28 mouse cellular contexts compared by ENCODE assay signal in the genomic region with DNA sequence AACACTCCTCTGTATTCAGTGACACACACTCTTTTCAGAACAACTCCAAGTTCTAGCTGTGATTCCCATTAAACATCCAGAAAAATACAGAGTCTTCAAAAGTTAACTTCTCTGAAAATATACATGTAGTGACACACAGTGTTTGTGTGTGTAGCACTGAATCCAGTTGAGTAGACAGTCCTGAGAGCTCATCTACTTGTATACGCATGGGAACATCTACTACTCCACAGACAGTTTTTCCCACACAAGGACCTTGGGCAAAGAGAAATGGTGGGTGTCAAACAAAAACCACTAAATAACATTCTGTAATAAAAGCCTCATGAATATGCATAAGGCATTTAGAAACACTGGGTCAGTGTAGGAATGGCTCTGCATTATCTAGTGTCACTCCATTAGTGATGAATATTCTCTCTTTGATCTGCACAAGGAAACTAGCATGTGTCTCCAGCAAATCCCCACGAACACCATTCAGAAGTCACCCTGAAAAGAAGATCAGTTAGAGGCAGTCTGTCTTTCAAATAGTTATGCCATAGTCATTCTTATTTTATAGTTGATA.
DNase-seq lines count a peak whose midpoint lies in the region; ATAC-seq and TF ChIP-seq lines count a peak whose summit lies in the region.
"Had no signal": no experiment of that assay in that cellular context is flagged by ENCODE, and none has a peak within 500 bp of the region (broad histone marks: within the 10 kb centered on the region; RNA-seq: fewer than 3 reads in every experiment).

No protein-coding gene starts in this region.

- no peak overlapping the region for H3K4me2 ChIP-seq in midbrain, embryonic 11.5 days
- no peak overlapping the region for H3K4me2 ChIP-seq in neural tube, embryonic 12.5 days (replicated peaks)
- no peak overlapping the region for H3K4me2 ChIP-seq in neural tube, embryonic 15.5 days
- H3K4me2 ChIP-seq in forebrain, postnatal 0 days (ENCODE audit: low read depth), result no peak overlapping the region
- no peak overlapping the region for H3K4me2 ChIP-seq in neural tube, embryonic 14.5 days (ENCODE audit: low read depth, low read length)
- H3K4me2 ChIP-seq: heart, embryonic 13.5 days; kidney, embryonic 15.5 days; limb, embryonic 12.5 days; liver, embryonic 15.5 days; lung, embryonic 14.5 days; stomach, embryonic 15.5 days had no signal

- WGBS in midbrain, embryonic 11.5 days, result 57% methylated on average over 2 of the region's 2 CpGs
- WGBS in midbrain, embryonic 10.5 days, result 83% methylated on average over 2 of the region's 2 CpGs
- WGBS in neural tube, embryonic 12.5 days, result 30% methylated on average over 2 of the region's 2 CpGs
- WGBS in neural tube, embryonic 15.5 days, result 21% methylated on average over 2 of the region's 2 CpGs
- 20% methylated on average over 2 of the region's 2 CpGs for WGBS in forebrain, postnatal 0 days
- 19% methylated on average over 2 of the region's 2 CpGs for WGBS in neural tube, embryonic 14.5 days

- no peaks in the 10 kb centered on the region for H3K9me3 ChIP-seq in midbrain, embryonic 11.5 days (ENCODE audit: control insufficient read depth, low read length)
- H3K9me3 ChIP-seq in midbrain, embryonic 10.5 days (replicated peaks), result no peaks in the 10 kb centered on the region
- no peaks in the 10 kb centered on the region for H3K9me3 ChIP-seq in neural tube, embryonic 12.5 days
- H3K9me3 ChIP-seq in neural tube, embryonic 15.5 days (replicated peaks), result no peaks in the 10 kb centered on the region
- H3K9me3 ChIP-seq in forebrain, postnatal 0 days (ENCODE audit: low read length), result no peaks in the 10 kb centered on the region
- H3K9me3 ChIP-seq in neural tube, embryonic 14.5 days (ENCODE audit: control insufficient read depth, low read length), result no peaks in the 10 kb centered on the region
- H3K9me3 ChIP-seq: heart, embryonic 13.5 days; kidney, embryonic 15.5 days; limb, embryonic 12.5 days; liver, embryonic 15.5 days; stomach, embryonic 15.5 days had no signal

- DNase-seq in midbrain, embryonic 11.5 days (ENCODE audit: low spot score, missing footprints), result no peak
- no peak for DNase-seq in midbrain, embryonic 10.5 days (ENCODE audit: low spot score)
- DNase-seq in forebrain, postnatal 0 days, result no peak
- DNase-seq in heart, adult 8-10 months (ENCODE audit: low spot score), result no peak
- no peak for DNase-seq in T-cell, adult 2 months (ENCODE audit: low spot score)
- DNase-seq: adrenal gland, adult 8-10 months; B cell, adult 2 months; cerebellum, adult 11 months; cerebellum, adult 9-10 months; cerebellum, postnatal 36 days; gastrocnemius, adult 2 months; gastrocnemius, postnatal 36 days; heart, adult 18-20 months; heart, postnatal 10 days; kidney, adult 18-20 months; kidney, postnatal 25 days; lung, embryonic 14.5 days; lung, postnatal 14 days; right cerebral cortex, postnatal 25 days; thymus, postnatal 14 days had no signal

- no peak overlapping the region for H3K27ac ChIP-seq in midbrain, embryonic 11.5 days (ENCODE audit: low read depth, low read length)
- H3K27ac ChIP-seq in midbrain, embryonic 10.5 days (replicated peaks), result no peak overlapping the region
- no peak overlapping the region for H3K27ac ChIP-seq in neural tube, embryonic 12.5 days
- no peak overlapping the region for H3K27ac ChIP-seq in neural tube, embryonic 15.5 days (replicated peaks)
- H3K27ac ChIP-seq in forebrain, postnatal 0 days (ENCODE audit: low read depth, low read length), result no peak overlapping the region
- H3K27ac ChIP-seq in neural tube, embryonic 14.5 days (ENCODE audit: low read depth, low read length), result no peak overlapping the region
- H3K27ac ChIP-seq: gastrocnemius, adult 2 months; heart, embryonic 13.5 days; kidney, embryonic 15.5 days; limb, embryonic 12.5 days; liver, embryonic 15.5 days; stomach, embryonic 15.5 days had no signal

- H3K27me3 ChIP-seq in midbrain, embryonic 11.5 days (ENCODE audit: control insufficient read depth, insufficient read depth, low read length), result no peaks in the 10 kb centered on the region
- no peaks in the 10 kb centered on the region for H3K27me3 ChIP-seq in midbrain, embryonic 10.5 days (ENCODE audit: low read depth, poor library complexity, severe bottlenecking)
- H3K27me3 ChIP-seq in neural tube, embryonic 12.5 days (replicated peaks), result no peaks in the 10 kb centered on the region
- H3K27me3 ChIP-seq in neural tube, embryonic 15.5 days (replicated peaks), result no peaks in the 10 kb centered on the region
- H3K27me3 ChIP-seq in forebrain, postnatal 0 days (ENCODE audit: insufficient read depth, low read length), result no peaks in the 10 kb centered on the region
- H3K27me3 ChIP-seq in neural tube, embryonic 14.5 days (ENCODE audit: control insufficient read depth, insufficient read depth, low read length), result no peaks in the 10 kb centered on the region
- H3K27me3 ChIP-seq: heart, embryonic 13.5 days; kidney, embryonic 15.5 days; limb, embryonic 12.5 days; liver, embryonic 15.5 days; stomach, embryonic 15.5 days had no signal

- no peak overlapping the region for H3K4me3 ChIP-seq in midbrain, embryonic 11.5 days (ENCODE audit: low read depth, low read length)
- no peak overlapping the region for H3K4me3 ChIP-seq in midbrain, embryonic 10.5 days
- H3K4me3 ChIP-seq in neural tube, embryonic 12.5 days, result no peak overlapping the region
- no peak overlapping the region for H3K4me3 ChIP-seq in neural tube, embryonic 15.5 days (replicated peaks)
- no peak overlapping the region for H3K4me3 ChIP-seq in forebrain, postnatal 0 days (ENCODE audit: low read depth, low read length)
- H3K4me3 ChIP-seq in neural tube, embryonic 14.5 days (ENCODE audit: low read depth, low read length), result no peak overlapping the region
- H3K4me3 ChIP-seq: gastrocnemius, adult 2 months; heart, embryonic 13.5 days; kidney, embryonic 15.5 days; limb, embryonic 12.5 days; liver, embryonic 15.5 days; stomach, embryonic 15.5 days had no signal

- no peaks in the 10 kb centered on the region for H3K4me1 ChIP-seq in midbrain, embryonic 11.5 days (ENCODE audit: control insufficient read depth, insufficient read depth, low read length)
- H3K4me1 ChIP-seq in midbrain, embryonic 10.5 days, result peaks cover 3% of the 10 kb centered on the region; the same call in 1 of the 2 replicates
- no peaks in the 10 kb centered on the region for H3K4me1 ChIP-seq in neural tube, embryonic 12.5 days
- H3K4me1 ChIP-seq in neural tube, embryonic 15.5 days, result no peaks in the 10 kb centered on the region
- H3K4me1 ChIP-seq in forebrain, postnatal 0 days (ENCODE audit: insufficient read depth), result no peaks in the 10 kb centered on the region
- H3K4me1 ChIP-seq in neural tube, embryonic 14.5 days (ENCODE audit: control insufficient read depth, insufficient read depth, low read length), result no peaks in the 10 kb centered on the region
- H3K4me1 ChIP-seq: kidney, embryonic 15.5 days; limb, embryonic 12.5 days; liver, embryonic 15.5 days; stomach, embryonic 15.5 days had no signal

- TF ChIP-seq CTCF in forebrain, postnatal 0 days (IDR thresholded peaks at IDR 0.05; ENCODE audit: low read depth), result no peak

- H3K9ac ChIP-seq in midbrain, embryonic 11.5 days (ENCODE audit: low read length), result no peak overlapping the region
- H3K9ac ChIP-seq in neural tube, embryonic 12.5 days, result no peak overlapping the region
- H3K9ac ChIP-seq in neural tube, embryonic 15.5 days (replicated peaks), result no peak overlapping the region
- H3K9ac ChIP-seq in forebrain, postnatal 0 days, result no peak overlapping the region
- no peak overlapping the region for H3K9ac ChIP-seq in neural tube, embryonic 14.5 days (replicated peaks; ENCODE audit: low read depth, low read length)
- H3K9ac ChIP-seq: heart, embryonic 13.5 days; kidney, embryonic 15.5 days; limb, embryonic 12.5 days; liver, embryonic 15.5 days; lung, embryonic 14.5 days; stomach, embryonic 15.5 days had no signal

- peak; percentile 80 for ATAC-seq in midbrain, embryonic 11.5 days (ENCODE audit: low FRiP score)
- ATAC-seq in neural tube, embryonic 12.5 days (ENCODE audit: low FRiP score, low read depth), result peak; percentile 75
- no peak for ATAC-seq in neural tube, embryonic 15.5 days (ENCODE audit: low FRiP score)
- ATAC-seq in forebrain, postnatal 0 days, result peak; percentile 51
- peak; percentile 21; the same call in 1 of the 2 replicates for ATAC-seq in neural tube, embryonic 14.5 days (ENCODE audit: low read depth)

- no peaks in the 10 kb centered on the region for H3K36me3 ChIP-seq in midbrain, embryonic 11.5 days (ENCODE audit: control insufficient read depth, insufficient read depth, low read length)
- H3K36me3 ChIP-seq in midbrain, embryonic 10.5 days, result no peaks in the 10 kb centered on the region
- no peaks in the 10 kb centered on the region for H3K36me3 ChIP-seq in neural tube, embryonic 12.5 days
- H3K36me3 ChIP-seq in neural tube, embryonic 15.5 days, result no peaks in the 10 kb centered on the region
- H3K36me3 ChIP-seq in forebrain, postnatal 0 days (ENCODE audit: insufficient read depth), result no peaks in the 10 kb centered on the region
- H3K36me3 ChIP-seq in neural tube, embryonic 14.5 days (ENCODE audit: control insufficient read depth, insufficient read depth, low read length), result no peaks in the 10 kb centered on the region
- H3K36me3 ChIP-seq: heart, embryonic 13.5 days; kidney, embryonic 15.5 days; limb, embryonic 12.5 days; liver, embryonic 15.5 days; stomach, embryonic 15.5 days had no signal
